Mouse (Mus musculus) embryo, embryonic 11 days (tissue): ENCODE results near the gene Esam.
A peak's percentile ranks its signal among the peaks of the same experiment; 100 is the strongest.

Source experiments
- DNase-seq: peaks from one replicate; pipeline ENCODE4 v3.0.0-alpha.2; 2015

Gene Esam

GRCm38 (mm10) chr9:37530888-37531705, 3.2 kb downstream of the Esam start:
- peak; percentile 81 for DNase-seq

GRCm38 (mm10) chr9:37536851-37537250, 9.0 kb downstream of the Esam start:
- DNase-seq = no peak

- no peak for DNase-seq
These were observed 9.9 kb downstream of the Esam start for GRCm38 (mm10) chr9:37537658-37538250.

- peak; percentile 20 for DNase-seq
These were observed 11.5 kb downstream of the Esam start, which contains the start of gene Vsig2 for GRCm38 (mm10) chr9:37539170-37540025. Gene Vsig2, plus strand, starts transcription at chr9:37539255.

- no peak for DNase-seq
These were observed 12.3 kb downstream of the Esam start for GRCm38 (mm10) chr9:37540226-37540625.

- DNase-seq = no peak
These were observed 13.1 kb downstream of the Esam start for GRCm38 (mm10) chr9:37540701-37541575.

- no peak for DNase-seq
These were observed 14.2 kb downstream of the Esam start for GRCm38 (mm10) chr9:37541851-37542642.

GRCm38 (mm10) chr9:37543869-37544440, 16.1 kb downstream of the Esam start:
- no peak for DNase-seq

- DNase-seq = peak; percentile 74
These were observed 16.7 kb downstream of the Esam start for GRCm38 (mm10) chr9:37544447-37545165.

- no peak for DNase-seq
These were observed 17.3 kb downstream of the Esam start for GRCm38 (mm10) chr9:37545166-37545610.

- no peak for DNase-seq
These were observed 18.1 kb downstream of the Esam start for GRCm38 (mm10) chr9:37545847-37546452.

GRCm38 (mm10) chr9:37546889-37547288, 19.0 kb downstream of the Esam start:
- no peak for DNase-seq

GRCm38 (mm10) chr9:37550435-37550834, 22.6 kb downstream of the Esam start:
- DNase-seq = no peak

GRCm38 (mm10) chr9:37551751-37552531, 24.1 kb downstream of the Esam start:
- peak; percentile 18 for DNase-seq

- DNase-seq = peak; percentile 93
These were observed 24.8 kb downstream of the Esam start, which contains the start of gene Nrgn for GRCm38 (mm10) chr9:37552536-37553293. Gene Nrgn, minus strand, starts transcription at chr9:37552904.

GRCm38 (mm10) chr9:37554279-37554678, 26.4 kb downstream of the Esam start:
- DNase-seq = no peak

GRCm38 (mm10) chr9:37554838-37555748, 27.2 kb downstream of the Esam start, which contains the start of gene Siae:
Gene Siae, plus strand, starts transcription at chr9:37555698.
- DNase-seq = peak; percentile 17
